Mouse (Mus musculus): Measurements from ENCODE around the gene Pcnx3.
A peak's percentile ranks its signal among the peaks of the same experiment; 100 is the strongest.

GRCm38 (mm10) chr19:5688200-5689087 lies at the start of gene Pcnx3, which contains the start of gene Map3k11:
- TF ChIP-seq CTCF (IDR thresholded peaks at IDR 0.05; ENCODE audit: borderline replicate concordance, extremely low read depth, insufficient read depth, insufficient read length) = peak; percentile 26; the same call in 1 of the 2 replicates
- peak; percentile 33; the same call in 1 of the 2 replicates for TF ChIP-seq POLR2A (IDR thresholded peaks at IDR 0.05; ENCODE audit: borderline replicate concordance, extremely low read depth, insufficient read depth, insufficient read length, poor library complexity, severe bottlenecking)
